Mouse (Mus musculus) adrenal gland (tissue): ENCODE data around the gene Sult2b1.

ENCODE experiments used
- intact Hi-C: fragments of 180-260 bp; cut with DNase I; formaldehyde crosslinking; loops from one replicate; pipeline ENCODE4 v1.15.1; 2025

Sult2b1 gene

GRCm38 (mm10) chr7:45714630-45715089 lies 69.8 kb downstream of the Sult2b1 start:
- intact Hi-C loops = no loop called here

- intact Hi-C loops = no loop called here
These were observed 70.5 kb downstream of the Sult2b1 start for GRCm38 (mm10) chr7:45713881-45714520.

DNA sequence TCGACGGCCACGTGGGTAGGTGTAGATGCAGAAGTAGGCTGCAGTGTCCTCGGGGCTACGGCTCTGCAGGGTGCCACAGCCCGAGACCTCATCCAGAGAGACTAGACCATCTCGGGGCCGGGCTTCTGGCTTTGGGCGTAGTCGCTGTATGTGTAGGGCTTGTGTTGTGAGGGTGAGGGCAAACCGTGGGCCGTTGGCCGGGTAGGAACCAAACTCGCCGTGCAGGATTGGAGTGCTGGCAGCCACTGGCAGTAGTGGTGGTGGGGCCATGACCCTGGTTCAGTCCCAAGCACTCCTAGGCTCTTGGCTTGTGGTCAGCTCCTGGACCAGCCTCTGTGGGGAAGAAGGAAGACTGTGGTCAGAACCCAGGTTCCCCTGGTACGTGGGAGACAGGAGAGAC lies 71.1 kb downstream of the Sult2b1 start:
- intact Hi-C loops = no loop called here

- intact Hi-C loops = no loop called here
These were observed 72.3 kb downstream of the Sult2b1 start for GRCm38 (mm10) chr7:45712022-45712757.

- intact Hi-C loops = no loop called here
These were observed 73.0 kb downstream of the Sult2b1 start for GRCm38 (mm10) chr7:45711316-45712021.

DNA sequence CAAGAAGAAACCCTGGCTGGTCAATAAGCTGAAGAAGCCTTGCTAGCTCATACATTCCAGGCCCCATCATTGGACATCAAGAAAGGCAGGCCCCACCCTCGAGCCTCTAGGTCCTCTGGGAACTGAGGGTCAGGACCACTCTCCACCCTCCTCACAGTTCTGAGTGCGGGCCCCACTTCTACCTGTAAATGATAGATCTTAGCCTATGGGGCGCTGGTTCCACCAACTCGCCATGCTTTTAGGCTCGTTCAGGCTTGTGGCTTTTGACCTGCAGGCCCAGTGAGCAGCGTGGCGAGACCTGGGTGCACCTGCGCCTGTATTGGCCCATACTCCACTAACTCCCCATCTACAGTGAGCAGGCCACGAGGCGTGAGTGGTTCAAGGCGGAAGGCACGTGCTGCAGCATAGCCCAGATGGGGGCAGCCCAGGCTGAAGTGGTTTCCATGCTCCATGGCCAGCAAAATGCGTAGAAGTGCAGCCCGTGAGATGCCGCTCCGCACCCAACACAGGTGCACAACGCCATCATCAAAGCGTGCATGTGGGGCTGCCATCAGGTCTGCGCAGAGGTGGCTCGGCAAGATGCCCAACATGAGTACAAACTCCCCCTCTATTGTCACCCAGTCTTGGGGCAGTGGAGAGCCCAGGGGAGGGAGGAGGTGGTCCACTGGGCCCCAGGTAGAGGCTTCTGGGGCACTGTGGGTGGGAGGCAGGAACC lies 73.8 kb downstream of the Sult2b1 start:
- intact Hi-C loops = no loop called here

GRCm38 (mm10) chr7:45709677-45710355 lies 74.7 kb downstream of the Sult2b1 start:
- intact Hi-C loops = no loop called here

DNA sequence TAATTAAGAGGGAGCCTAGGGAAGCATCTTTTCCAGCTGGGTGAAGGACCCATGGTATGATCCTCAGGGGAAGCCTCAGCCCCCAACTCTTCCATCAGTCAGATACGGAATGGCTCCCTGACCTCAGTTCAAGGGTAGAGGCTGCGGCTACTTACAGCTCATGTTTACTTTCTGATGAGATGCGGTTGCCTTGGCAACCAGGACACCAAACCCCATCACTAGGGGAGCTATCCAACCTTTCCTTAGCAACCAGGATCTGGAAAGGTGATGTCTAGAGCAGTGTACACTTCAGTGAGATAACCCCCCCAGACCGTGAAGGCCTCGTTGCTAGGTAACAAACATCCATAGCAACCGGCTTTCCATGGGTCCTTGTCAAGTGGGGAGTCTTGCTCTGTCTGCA lies 75.4 kb downstream of the Sult2b1 start:
- intact Hi-C loops = no loop called here

DNA sequence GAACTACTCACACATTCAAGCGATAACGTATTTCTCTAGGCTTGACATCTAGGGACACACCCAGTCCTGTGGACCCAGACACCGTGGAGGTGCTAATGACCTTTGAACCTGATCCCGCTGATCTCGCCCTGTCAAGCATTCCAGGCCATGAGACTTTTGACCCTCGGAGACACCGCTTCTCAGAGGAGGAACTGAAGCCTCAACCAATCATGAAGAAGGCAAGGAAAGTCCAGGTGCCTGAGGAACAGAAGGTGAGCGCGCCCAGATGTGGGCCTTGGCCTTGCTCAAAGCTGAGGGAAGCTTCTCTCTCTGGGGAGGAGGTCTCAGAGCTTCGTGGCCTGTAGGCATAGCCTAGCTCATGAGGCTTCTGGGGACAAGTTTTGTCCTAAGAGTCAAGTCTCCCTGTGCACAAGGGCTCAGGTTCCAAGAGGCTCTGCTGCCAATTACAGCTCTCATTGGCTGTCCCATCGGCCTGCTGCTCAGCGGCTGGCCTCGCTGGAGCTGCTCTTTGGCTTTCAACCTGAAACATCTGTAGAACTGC lies 76.2 kb downstream of the Sult2b1 start:
- intact Hi-C loops = no loop called here

GRCm38 (mm10) chr7:45707375-45707967 lies 77.0 kb downstream of the Sult2b1 start:
- intact Hi-C loops = no loop called here

- intact Hi-C loops = no loop called here
These were observed 77.7 kb downstream of the Sult2b1 start for GRCm38 (mm10) chr7:45706721-45707241.

- intact Hi-C loops = no loop called here
These were observed 78.6 kb downstream of the Sult2b1 start for GRCm38 (mm10) chr7:45705873-45706281.

GRCm38 (mm10) chr7:45705443-45705864 lies 79.0 kb downstream of the Sult2b1 start:
- intact Hi-C loops = no loop called here

GRCm38 (mm10) chr7:45704730-45705442 lies 79.6 kb downstream of the Sult2b1 start, which contains the start of gene Dbp:
TSS of gene Dbp (plus strand) at chr7:45705088.
- intact Hi-C loops = no loop called here

DNA sequence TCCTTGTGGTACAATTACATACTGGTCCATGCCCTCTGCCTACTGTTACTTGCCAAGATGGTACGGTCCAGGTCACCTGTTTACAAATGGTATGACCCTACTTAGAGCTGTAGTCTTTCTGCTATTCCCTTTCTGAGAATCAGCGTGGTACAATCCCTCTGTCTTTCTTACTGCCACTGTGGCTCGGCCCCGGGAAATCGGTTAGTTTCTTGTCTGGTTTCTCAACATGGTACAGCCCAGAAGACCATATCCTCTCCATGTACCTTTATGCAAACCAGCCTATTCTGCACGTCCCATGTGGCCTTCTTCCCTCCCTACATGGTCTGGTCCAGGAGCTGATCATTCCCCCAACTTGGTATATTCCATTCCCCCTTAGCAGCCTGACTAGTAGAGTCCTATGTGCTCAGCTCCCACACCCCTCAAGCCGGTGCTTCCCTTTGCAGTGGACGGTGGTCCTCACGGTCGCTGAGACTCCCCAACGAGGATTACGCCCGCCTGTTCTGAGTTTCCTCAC lies 80.4 kb downstream of the Sult2b1 start:
- intact Hi-C loops = no loop called here

GRCm38 (mm10) chr7:45703521-45704033 lies 80.9 kb downstream of the Sult2b1 start:
- intact Hi-C loops = no loop called here

DNA sequence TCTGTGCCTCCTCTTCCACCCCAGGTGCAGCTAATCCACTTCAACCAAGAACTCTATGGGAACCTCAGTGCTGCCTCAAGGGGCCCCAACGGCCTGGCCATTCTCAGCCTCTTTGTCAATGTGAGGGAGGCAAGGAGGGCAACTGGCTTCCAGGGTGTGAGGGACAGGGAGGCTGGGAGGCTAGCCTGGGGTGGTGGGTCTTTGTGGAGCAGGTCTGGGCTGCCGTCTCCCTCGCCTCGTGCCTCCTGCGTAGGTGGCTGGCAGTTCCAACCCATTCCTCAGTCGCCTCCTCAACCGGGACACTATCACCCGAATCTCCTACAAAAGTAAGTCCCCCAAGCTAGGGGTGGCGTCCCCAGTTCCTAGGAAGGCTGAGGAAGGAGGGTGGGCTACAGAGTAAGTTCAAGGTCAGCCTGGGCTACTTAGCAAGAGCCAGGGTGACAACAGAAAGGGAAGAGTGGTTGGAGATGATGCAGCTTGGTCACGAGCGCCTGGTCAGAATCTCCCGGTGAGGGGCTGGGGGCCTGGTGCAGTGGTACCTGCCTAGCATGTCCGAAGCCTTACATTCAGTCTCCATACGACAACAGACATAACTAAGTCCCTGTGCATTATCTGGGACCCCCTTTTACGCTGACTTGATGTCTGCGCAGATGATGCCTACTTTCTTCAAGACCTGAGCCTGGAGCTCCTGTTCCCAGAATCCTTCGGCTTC lies 81.5 kb downstream of the Sult2b1 start:
- intact Hi-C loops = no loop called here

DNA sequence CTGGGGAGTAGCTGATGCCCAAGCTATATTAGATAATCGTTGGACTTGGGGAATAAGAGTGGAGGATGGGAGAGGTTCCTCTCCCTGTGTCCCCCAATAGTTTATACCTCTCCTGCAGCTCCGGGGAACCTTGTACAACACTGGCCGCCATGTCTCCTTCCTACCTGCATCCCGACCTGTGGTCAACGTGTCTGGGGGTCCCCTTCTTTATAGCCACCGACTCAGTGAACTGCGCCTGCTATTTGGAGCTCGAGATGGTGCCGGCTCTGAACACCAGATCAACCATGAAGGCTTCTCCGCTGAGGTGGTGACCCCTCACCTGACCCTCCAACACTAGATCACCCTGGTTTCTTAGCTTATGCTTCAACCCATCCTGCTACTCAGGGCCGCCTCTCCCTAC lies 82.2 kb downstream of the Sult2b1 start:
- intact Hi-C loops = no loop called here
